Mouse (Mus musculus): ENCODE data around the gene Calm3. TPM values are rescaled to one million over a fixed set of nuclear protein-coding genes. Genes with fewer than 3 reads are reported as not detected.

The Calm3 gene
- polyA plus RNA-seq, 1 experiment from 2014 or later, result 58.8 TPM

GRCm38 (mm10) chr7:16879796-16880547, 43.9 kb downstream of the Calm3 start:
- no peak overlapping the region for H3K4me3 ChIP-seq (ENCODE audit: low read depth, low read length)
- WGBS (ENCODE audit: insufficient replicate concordance), result 42% methylated on average over 9 of the region's 9 CpGs
- no peak overlapping the region for H3K9ac ChIP-seq (replicated peaks)
- H3K9me3 ChIP-seq (ENCODE audit: low read length), result no peaks in the 10 kb centered on the region
- TF ChIP-seq CTCF (IDR thresholded peaks at IDR 0.05; ENCODE audit: low read depth) (no peak), EP300 (IDR thresholded peaks at IDR 0.05; ENCODE audit: low read depth) (no peak)
- peaks cover 29% of the 10 kb centered on the region for H3K27me3 ChIP-seq (ENCODE audit: insufficient read depth, low read length)
- H3K4me2 ChIP-seq (ENCODE audit: low read depth, low read length), result no peak overlapping the region
- peaks cover 12% of the 10 kb centered on the region for H3K4me1 ChIP-seq (ENCODE audit: insufficient read depth)
- ATAC-seq, result no peak
- DNase-seq, result no peak
- no peaks in the 10 kb centered on the region for H3K36me3 ChIP-seq (replicated peaks; ENCODE audit: insufficient read depth, low read length)
- H3K27ac ChIP-seq (ENCODE audit: low read depth), result no peak overlapping the region

GRCm38 (mm10) chr7:16877717-16878116, 46.2 kb downstream of the Calm3 start:
- Histone ChIP-seq H3K36me3 (replicated peaks; ENCODE audit: insufficient read depth, low read length) (no peaks in the 10 kb centered on the region), H3K9ac (replicated peaks) (no peak overlapping the region), H3K4me1 (ENCODE audit: insufficient read depth) (peaks cover 17% of the 10 kb centered on the region), H3K27me3 (ENCODE audit: insufficient read depth, low read length) (peaks cover 19% of the 10 kb centered on the region), H3K4me3 (ENCODE audit: low read depth, low read length) (no peak overlapping the region), H3K27ac (ENCODE audit: low read depth) (no peak overlapping the region), H3K9me3 (ENCODE audit: low read length) (no peaks in the 10 kb centered on the region), H3K4me2 (ENCODE audit: low read depth, low read length) (no peak overlapping the region)
- 75% methylated on average over 3 of the region's 3 CpGs for WGBS (ENCODE audit: insufficient replicate concordance)
- TF ChIP-seq EP300 (IDR thresholded peaks at IDR 0.05; ENCODE audit: low read depth) (no peak), CTCF (IDR thresholded peaks at IDR 0.05; ENCODE audit: low read depth) (no peak)
- ATAC-seq, result no peak
- no peak for DNase-seq

DNA sequence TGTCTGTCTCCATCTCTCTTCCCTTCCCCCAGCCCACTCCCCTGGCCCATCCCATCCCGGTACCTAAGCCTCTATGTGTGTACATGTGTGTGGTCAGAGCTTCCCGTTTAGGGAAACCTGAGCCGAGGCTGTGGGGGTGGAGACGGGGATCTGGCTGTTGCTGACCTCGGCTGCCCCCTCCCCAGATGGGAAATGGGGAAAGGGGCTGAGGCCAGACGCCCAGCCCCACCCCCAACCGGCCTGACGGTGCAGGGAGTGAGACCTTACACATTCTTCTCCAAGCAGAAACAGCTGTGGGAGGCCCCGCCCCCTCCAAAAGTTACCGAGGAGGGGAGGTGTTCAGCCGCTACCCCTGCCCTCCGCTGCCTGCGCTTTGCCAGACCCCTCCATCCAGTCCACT, 47.3 kb downstream of the Calm3 start:
- WGBS (ENCODE audit: insufficient replicate concordance), result 17% methylated on average over 12 of the region's 13 CpGs
- Histone ChIP-seq H3K9me3 (ENCODE audit: low read length) (no peaks in the 10 kb centered on the region), H3K4me3 (ENCODE audit: low read depth, low read length) (no peak overlapping the region), H3K9ac (replicated peaks) (no peak overlapping the region), H3K4me1 (ENCODE audit: insufficient read depth) (peaks cover 17% of the 10 kb centered on the region), H3K27ac (ENCODE audit: low read depth) (no peak overlapping the region), H3K27me3 (ENCODE audit: insufficient read depth, low read length) (peaks cover 16% of the 10 kb centered on the region), H3K36me3 (replicated peaks; ENCODE audit: insufficient read depth, low read length) (peaks cover 1% of the 10 kb centered on the region; the same call in 1 of the 2 replicates), H3K4me2 (ENCODE audit: low read depth, low read length) (no peak overlapping the region)
- DNase-seq, result no peak
- TF ChIP-seq CTCF (IDR thresholded peaks at IDR 0.05; ENCODE audit: low read depth), result no peak
- no peak for TF ChIP-seq EP300 (IDR thresholded peaks at IDR 0.05; ENCODE audit: low read depth)
- no peak for ATAC-seq

DNA sequence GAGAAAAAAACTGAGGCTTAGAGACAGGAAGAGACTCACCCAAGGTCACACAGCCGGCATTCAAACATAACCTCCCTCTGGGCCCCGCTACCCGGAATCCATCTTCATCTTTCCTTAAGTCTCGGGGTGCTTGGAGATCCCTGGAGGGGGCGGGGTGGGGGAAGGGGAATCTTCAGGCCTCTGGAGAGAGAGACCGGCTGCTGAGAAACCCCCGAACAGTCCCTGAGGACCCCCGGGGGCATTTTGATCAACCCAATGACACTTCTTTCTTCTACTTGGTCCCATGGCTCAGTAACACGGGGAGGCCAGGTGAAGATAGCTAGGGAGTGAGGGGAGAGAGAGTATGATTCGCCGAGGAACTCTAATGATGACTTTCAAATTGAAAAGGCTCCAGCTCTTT, 47.9 kb downstream of the Calm3 start:
- Histone ChIP-seq H3K4me3 (ENCODE audit: low read depth, low read length) (peak overlapping the region; percentile 55; the same call in 1 of the 2 replicates), H3K9me3 (ENCODE audit: low read length) (no peaks in the 10 kb centered on the region), H3K27ac (ENCODE audit: low read depth) (no peak overlapping the region), H3K9ac (replicated peaks) (no peak overlapping the region), H3K36me3 (replicated peaks; ENCODE audit: insufficient read depth, low read length) (peaks cover 4% of the 10 kb centered on the region; the same call in 1 of the 2 replicates), H3K4me2 (ENCODE audit: low read depth, low read length) (peak overlapping the region; percentile 92; the same call in 1 of the 2 replicates), H3K4me1 (ENCODE audit: insufficient read depth) (peaks cover 17% of the 10 kb centered on the region), H3K27me3 (ENCODE audit: insufficient read depth, low read length) (peaks cover 16% of the 10 kb centered on the region)
- ATAC-seq (no peak), DNase-seq (no peak)
- TF ChIP-seq CTCF (IDR thresholded peaks at IDR 0.05; ENCODE audit: low read depth), result no peak
- TF ChIP-seq EP300 (IDR thresholded peaks at IDR 0.05; ENCODE audit: low read depth), result no peak
- 33% methylated on average over 11 of the region's 11 CpGs for WGBS (ENCODE audit: insufficient replicate concordance)

DNA sequence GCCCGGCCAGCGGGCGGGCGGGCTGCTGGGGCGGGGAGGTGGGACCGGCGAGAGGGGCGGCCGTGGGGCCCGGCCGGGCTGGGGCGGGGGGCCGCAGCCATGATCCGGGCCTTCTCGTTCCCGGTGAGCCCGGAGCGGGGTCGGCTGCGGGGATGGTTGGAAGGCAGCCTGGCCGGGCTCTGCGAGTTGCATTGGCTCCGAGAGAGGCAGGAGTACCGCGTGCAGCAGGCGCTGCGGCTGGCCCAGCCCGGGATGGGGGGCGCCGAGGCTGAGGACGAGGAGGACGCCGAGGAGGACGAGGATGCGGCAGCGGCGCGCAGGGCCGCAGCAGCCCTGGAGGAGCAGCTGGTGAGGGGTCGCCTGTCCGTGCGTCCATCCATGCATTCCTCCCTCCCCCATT, 48.6 kb downstream of the Calm3 start:
- Histone ChIP-seq H3K9ac (replicated peaks) (peak overlapping the region; percentile 58; the same call in 1 of the 2 replicates), H3K27ac (ENCODE audit: low read depth) (0 out of 2 replicates have a peak overlapping the region, but pooled peaks have one; percentile 7), H3K4me3 (ENCODE audit: low read depth, low read length) (peak overlapping the region; percentile 55), H3K36me3 (replicated peaks; ENCODE audit: insufficient read depth, low read length) (peaks cover 7% of the 10 kb centered on the region; the same call in 1 of the 2 replicates), H3K9me3 (ENCODE audit: low read length) (no peaks in the 10 kb centered on the region), H3K4me2 (ENCODE audit: low read depth, low read length) (peak overlapping the region; percentile 92), H3K4me1 (ENCODE audit: insufficient read depth) (peaks cover 17% of the 10 kb centered on the region), H3K27me3 (ENCODE audit: insufficient read depth, low read length) (peaks cover 16% of the 10 kb centered on the region)
- 3% methylated on average over 31 of the region's 42 CpGs for WGBS (ENCODE audit: insufficient replicate concordance)
- DNase-seq (no peak), ATAC-seq (peak; percentile 32)
- TF ChIP-seq CTCF (IDR thresholded peaks at IDR 0.05; ENCODE audit: low read depth) (no peak), EP300 (IDR thresholded peaks at IDR 0.05; ENCODE audit: low read depth) (no peak)

DNA sequence AGATGAGACGGTGACA, 48.8 kb downstream of the Calm3 start, which contains the start of gene Dact3:
Gene Dact3, plus strand, starts transcription at position 8 of the 16 bp plus-strand sequence.
- DNase-seq, result no peak
- peak within 1 kb of the TSS; percentile 58; the same call in 1 of the 2 replicates for H3K9ac ChIP-seq (replicated peaks)
- H3K4me2 ChIP-seq (ENCODE audit: low read depth, low read length), result peak within 1 kb of the TSS; percentile 92
- H3K27ac ChIP-seq (ENCODE audit: low read depth), result peak within 1 kb of the TSS; percentile 59
- TF ChIP-seq EP300 (IDR thresholded peaks at IDR 0.05; ENCODE audit: low read depth), result no peak
- no peak for TF ChIP-seq CTCF (IDR thresholded peaks at IDR 0.05; ENCODE audit: low read depth)
- no peak for ATAC-seq
- peaks cover 16% of the 10 kb centered on the region for H3K27me3 ChIP-seq (ENCODE audit: insufficient read depth, low read length)
- WGBS (ENCODE audit: insufficient replicate concordance), result no CpG with 5 or more reads among the region's 1 CpGs
- peaks cover 7% of the 10 kb centered on the region; the same call in 1 of the 2 replicates for H3K36me3 ChIP-seq (replicated peaks; ENCODE audit: insufficient read depth, low read length)
- H3K4me3 ChIP-seq (ENCODE audit: low read depth, low read length), result peak within 1 kb of the TSS; percentile 55
- no peaks in the 10 kb centered on the region for H3K9me3 ChIP-seq (ENCODE audit: low read length)
- peaks cover 17% of the 10 kb centered on the region for H3K4me1 ChIP-seq (ENCODE audit: insufficient read depth)
